Mouse (Mus musculus) embryonic fibroblast, embryonic 13.5 days (primary cell): ENCODE measurements at regions not wholly inside any gene's neighbourhood (a gene's known extent, or its start where the extent isn't known, plus 50 kb on each side); places are given as distances from the start of the nearest gene placed in this dataset.

Source experiments
- CTCF ChIP-seq: IDR thresholded peaks from 2 replicates; pipeline ENCODE4 v1.5.1; 2011; ENCODE audit warnings: mild to moderate bottlenecking, control low read depth, low read length, moderate library complexity, borderline replicate concordance; ENCODE audit not compliant: insufficient read depth
- POLR2A ChIP-seq: IDR thresholded peaks from 2 replicates; pipeline ENCODE4 v1.6.1; 2011; ENCODE audit warnings: low read depth, mild to moderate bottlenecking, control low read depth, low read length, moderate library complexity

DNA sequence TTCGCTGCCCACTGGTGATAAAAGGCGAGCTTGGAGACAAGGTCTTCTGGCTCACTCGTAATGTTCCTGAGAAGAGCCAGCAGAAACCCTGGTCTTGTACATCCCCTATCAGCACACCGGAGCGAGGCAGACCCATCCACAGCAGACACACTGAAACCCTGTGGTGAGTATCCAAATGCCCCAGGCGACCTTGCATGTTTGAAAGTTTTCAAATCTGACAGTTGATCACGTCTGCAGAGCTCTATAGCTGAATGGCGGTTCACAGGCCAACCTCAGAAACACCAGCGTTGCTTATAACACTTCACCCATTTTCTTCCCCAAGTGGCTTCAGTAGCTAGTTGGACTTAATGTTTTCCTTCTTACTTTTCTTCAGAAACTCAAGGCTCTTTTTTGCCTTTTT, 112.6 kb upstream of the Eomes start:
- TF ChIP-seq CTCF (no peak), POLR2A (no peak)
